Mouse (Mus musculus) CD8-positive naive resting alpha-beta T cell, adult 2 months (primary cell): ENCODE measurements around the gene Npas2.

Experiments used
- DNase-seq, 2 experiments: peaks; one replicate each; pipeline ENCODE4 v3.0.0; 2022; ENCODE audit warnings: low read depth in 2 of 2, low spot score in 2 of 2

Gene Npas2

DNA sequence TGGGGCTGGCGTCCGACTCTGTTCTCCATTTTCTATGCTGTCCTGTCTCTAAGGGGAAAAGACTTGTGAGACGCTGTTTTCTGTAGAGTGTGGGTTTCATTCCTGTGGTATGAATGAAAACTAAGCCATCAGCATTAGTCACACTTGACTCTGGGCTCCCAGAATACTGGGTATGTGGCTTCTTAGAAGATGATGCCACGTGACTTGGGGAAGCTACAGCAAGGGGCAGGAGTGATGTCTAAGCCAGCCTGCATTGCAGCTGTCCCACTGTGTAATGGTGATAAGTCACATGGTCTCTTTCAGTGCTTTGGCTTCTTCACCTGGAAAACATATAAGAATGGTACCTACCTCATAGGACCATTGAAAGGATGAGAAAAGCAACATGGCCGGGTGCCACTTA, 88.4 kb downstream of the Npas2 start:
- no peak for DNase-seq

DNA sequence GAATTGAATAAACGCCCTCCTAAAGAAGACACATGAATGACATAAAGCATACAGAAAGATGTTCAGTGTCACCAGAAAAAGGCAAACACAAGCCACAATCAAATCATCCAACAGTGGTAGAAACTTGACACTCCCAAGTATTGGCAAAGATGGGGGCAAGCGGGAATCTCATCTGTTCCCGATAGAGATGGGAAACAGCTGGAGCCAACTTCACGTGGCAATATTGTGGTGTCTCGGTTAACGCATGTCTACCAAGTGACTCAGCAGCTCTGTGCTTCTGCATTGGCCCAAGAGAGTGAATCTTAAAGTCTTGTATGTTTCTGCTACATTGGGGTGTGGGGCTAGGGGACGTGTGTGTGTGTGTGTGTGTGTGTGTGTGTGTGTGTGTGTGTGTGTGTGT, 89.8 kb downstream of the Npas2 start:
- no peak for DNase-seq

- no peak for DNase-seq
Observed at GRCm38 (mm10) chr1:39284786-39285185, 91.3 kb downstream of the Npas2 start.

DNA sequence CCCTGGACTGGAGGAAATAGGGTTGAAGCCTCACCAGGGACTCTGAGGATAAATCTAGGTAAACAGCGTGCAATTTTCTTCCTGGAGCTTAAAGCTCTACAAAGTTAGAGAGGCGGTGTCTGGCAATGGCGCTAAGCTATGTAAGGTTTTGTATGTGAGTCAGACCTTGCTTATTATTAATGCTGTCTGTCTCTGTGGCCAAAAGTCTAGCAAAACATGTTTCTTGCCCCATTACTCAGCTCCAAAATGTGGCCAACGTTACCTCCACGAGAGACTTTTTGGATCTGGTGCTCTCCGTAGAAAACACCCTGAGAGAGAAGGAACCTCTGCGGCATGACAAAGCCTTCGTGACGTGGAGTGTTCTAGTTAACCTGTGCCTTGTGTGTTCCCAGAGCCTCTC, 93.5 kb downstream of the Npas2 start:
- no peak for DNase-seq

- no peak for DNase-seq
Observed at GRCm38 (mm10) chr1:39287831-39288230, 94.3 kb downstream of the Npas2 start.

DNA sequence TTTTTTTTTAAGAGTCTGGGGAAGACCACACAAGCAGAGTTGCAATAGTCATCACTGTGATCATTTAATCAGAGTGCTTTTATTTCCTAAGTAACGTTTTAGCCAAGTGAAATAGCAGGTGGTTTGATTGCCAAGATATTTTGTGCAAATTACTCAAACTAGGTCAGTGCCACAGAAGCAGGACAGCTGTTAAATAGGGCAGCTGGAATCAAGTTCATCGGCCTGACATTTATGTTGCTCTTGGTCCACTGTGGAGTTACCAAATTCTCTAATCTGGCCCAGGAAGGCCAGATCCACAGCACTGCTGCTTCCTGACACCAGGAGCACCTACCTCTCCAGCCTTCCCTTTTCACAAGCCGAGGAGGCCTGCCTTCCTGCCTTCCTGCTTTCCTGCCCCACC, 94.9 kb downstream of the Npas2 start:
- DNase-seq, result no peak

GRCm38 (mm10) chr1:39292001-39292400, 98.5 kb downstream of the Npas2 start:
- no peak for DNase-seq

GRCm38 (mm10) chr1:39298294-39298693, 104.8 kb downstream of the Npas2 start:
- no peak for DNase-seq

GRCm38 (mm10) chr1:39300243-39300642, 106.7 kb downstream of the Npas2 start:
- DNase-seq, result no peak

- no peak for DNase-seq
Observed at GRCm38 (mm10) chr1:39300676-39301075, 107.1 kb downstream of the Npas2 start.

DNA sequence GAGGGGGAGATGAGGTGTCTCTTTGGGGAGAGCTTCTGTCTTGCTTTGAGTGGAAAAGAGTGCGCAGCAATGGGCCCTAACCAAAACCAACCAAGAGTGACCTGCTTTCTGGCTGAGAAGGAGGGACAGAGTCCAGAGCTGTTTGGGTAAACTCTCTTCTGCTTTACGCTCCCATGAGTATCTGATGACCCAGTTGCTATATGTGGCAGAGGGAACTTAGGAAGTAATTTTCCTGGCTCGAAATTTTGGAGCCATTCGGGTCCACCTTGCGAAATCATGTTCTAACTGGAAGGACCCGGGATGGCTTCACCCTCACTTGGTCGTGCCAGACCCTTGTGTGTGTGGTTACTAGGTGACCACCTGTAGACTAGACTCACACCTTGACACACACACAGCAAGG, 108.7 kb downstream of the Npas2 start:
- DNase-seq, result no peak

GRCm38 (mm10) chr1:39303054-39303649, 109.6 kb downstream of the Npas2 start:
- no peak for DNase-seq

- no peak for DNase-seq
Observed at GRCm38 (mm10) chr1:39307291-39307690, 113.8 kb downstream of the Npas2 start.

DNA sequence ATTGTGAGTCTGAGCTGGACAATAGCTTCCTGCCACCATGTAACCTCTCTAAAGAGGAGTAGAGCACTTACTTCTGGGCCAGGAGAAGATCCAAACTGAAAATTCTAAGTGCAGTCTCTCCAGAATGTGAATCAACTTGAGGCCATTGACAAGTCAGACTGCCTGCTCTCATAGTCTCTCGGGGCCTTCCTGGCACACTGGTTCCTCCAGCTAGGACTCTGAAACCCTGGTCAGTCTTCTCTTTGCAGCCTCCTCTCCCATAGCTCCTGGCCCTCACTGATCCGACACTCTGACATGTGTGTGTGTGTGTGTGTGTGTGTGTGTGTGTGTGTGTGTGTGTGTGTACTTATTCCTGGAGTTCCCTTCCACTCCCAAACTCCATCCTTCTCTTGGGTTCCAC, 114.4 kb downstream of the Npas2 start:
- DNase-seq, result no peak

DNA sequence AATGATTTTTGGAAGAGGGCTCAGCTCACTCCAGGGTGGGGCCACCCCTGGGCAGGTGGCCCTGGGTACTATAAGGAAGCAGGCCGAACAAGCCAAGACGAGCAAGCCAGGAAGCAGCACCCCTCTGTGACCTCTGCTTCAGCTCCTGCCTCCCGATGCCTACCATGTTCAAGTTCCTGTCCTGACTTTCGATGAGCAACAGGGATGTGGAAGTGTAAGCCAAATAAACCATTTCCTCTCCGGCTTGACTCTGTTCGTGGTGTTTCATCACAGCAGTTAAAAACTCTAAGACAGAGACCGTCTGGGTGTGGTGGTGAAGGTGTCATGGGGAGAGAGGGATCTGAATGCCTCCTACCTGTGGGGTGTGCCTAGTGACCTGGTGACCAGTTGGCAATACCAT, 116.0 kb downstream of the Npas2 start:
- no peak for DNase-seq

DNA sequence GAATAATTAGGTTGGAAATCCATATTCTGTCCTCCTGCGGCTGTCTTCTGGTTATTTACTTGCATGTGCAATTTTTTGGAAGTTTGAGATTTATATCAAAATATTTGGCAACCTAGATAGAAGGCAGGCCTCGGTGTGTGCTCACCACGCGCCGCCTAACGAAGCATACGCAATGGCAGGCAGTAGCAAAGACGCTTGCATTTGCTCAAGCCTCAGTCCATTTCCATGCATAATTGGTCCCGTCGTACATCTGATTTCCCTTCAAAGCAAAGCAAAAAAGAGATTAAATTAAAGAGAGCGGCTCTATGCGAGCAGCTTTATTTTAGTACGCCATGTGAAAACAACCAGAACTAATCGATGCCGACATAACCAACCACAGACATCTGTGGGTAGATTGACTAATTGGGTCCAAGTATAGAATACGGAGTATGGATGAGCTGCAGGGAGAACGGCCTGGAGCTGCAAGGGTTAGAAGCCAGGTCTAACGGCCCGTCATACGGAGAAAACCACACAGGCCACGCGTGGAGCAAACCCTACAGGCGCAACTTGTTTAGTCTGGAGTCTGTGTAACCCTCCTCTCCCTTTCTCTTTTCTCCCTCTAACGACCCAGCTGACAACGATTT, 118.9 kb downstream of the Npas2 start:
- no peak for DNase-seq

GRCm38 (mm10) chr1:39313352-39314245, 120.1 kb downstream of the Npas2 start:
- no peak for DNase-seq

DNA sequence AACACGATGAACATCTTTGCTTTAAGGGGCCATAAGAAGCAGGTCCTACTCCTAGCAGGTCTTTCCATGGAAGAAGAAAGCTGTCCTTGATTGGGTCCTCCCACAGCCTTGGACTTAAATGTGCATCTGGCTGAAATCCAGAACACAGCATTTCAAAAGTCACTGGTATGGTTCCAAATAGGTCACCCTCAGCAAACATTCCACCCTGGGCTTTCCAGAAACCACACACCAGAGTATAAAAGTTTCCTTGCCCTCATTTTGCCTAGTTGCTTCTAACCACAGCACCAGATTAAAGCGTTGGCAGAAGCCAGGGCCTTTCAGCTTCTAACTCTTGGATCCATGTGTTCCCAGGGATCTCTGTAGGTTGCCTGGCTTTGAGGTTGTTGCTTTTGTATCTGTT, 124.4 kb downstream of the Npas2 start:
- DNase-seq, result no peak

DNA sequence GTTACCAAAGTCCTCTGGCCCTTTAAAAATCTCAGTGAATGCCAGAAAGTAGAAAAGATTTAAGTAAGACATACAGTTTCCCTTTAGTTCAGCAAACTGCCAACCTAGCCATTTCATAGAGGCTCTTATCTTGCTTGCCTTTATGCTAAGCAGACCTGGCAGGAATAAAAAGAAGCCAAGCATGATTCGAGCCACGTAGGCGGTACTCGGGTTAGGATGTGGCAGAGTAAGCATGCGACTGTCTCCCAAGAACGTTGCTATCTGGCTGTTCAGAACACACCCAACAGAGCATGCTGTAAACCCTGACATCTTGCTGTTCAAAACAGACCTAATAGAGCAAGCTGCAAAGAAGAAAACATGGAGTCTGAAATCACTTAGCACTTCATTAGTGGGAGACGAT, 125.3 kb downstream of the Npas2 start:
- DNase-seq, result no peak

- no peak for DNase-seq
Observed at GRCm38 (mm10) chr1:39321954-39322353, 128.4 kb downstream of the Npas2 start.

- DNase-seq, result no peak
Observed at GRCm38 (mm10) chr1:39325228-39325627, 131.7 kb downstream of the Npas2 start.

DNA sequence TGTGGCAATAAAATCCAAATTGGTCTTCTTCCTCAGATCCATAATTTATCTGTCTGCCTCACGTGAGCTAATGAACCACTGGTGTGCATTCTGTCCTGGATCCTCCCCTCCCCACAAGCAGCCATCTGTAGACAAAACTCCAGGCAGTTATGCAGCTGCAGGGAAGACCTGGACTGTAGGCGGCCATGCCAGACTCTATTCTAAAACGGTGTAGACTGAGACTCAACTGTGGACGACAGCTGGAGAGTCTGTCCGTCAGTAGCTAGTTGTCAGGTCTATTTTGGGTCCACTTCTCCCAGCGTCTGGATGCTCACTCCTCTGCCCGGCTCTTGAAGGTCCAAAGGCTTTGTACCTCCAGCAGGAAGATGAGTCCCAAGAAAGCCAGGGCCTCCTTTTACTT, 134.0 kb downstream of the Npas2 start:
- DNase-seq, result no peak
